Mouse (Mus musculus): Measurements from ENCODE around the gene Abca3. TPM values are rescaled to one million over a fixed set of nuclear protein-coding genes. Genes with fewer than 3 reads are reported as not detected.

The Abca3 gene
- total RNA-seq (2021): 100 to 1,000 TPM; 118 to 120 TPM
- long read RNA-seq, full-length matches to known transcripts: 7 of 41 reads
- long read RNA-seq, partial matches to known transcripts: 14 of 41 reads
- long read RNA-seq, other reads (novel, unspliced or antisense): 20 of 41 reads

DNA sequence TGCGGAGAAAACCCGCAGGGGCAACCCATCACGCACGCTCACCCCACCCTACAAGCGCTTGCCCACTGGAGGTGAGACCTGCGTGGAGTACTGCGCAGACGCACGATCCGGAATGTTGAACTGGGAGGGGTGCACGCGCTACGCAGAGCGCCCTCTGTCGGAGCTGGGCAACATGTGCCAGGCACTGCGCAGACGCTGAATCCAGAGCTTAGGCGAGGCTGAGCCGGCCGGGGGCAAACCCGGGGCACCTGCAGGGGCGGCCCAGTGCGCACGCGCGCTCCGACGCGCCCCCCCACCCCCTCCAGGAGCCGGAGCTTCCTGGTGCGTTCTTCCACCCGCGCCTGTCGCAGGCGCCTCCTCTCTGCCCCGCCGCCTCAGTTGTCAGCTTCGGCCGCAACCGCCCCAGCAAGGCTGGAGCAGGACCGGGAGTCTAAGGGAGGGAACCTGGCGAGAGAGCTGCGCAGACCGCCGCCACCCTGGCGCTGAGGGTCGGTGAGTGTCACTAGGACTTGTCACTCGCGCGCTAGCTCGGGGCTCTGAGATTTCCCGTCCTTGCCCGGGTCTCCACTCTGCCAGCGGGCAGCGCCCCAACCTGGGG, at the start of gene Abca3:
Abca3 (plus strand) TSS at position 191 of the 598 bp plus-strand sequence.
- peak; percentile 95 to 98 for DNase-seq (ENCODE audit: low spot score in 2 of 2)

DNA sequence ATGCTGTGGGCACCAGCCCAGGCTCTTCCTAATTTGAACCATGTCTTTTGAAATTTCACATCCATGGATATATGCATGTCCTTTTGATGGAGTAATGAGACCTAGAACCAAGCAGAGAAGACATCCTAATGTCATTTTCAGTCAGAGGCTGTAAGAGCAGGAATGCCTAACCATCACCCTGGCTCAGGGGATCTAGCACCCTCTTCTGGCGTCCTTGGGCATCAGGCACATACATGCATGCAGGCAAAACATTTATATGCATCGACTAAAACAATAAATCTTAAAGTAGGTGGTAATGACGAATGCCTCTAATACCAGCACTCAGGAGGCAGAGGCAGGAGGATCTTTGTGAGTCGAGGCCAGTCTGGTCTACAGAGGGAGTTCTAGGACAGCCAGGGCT, 44.2 kb upstream of the Abca3 start:
- peak; percentile 23 to 37 for DNase-seq (ENCODE audit: low spot score in 2 of 2)

DNA sequence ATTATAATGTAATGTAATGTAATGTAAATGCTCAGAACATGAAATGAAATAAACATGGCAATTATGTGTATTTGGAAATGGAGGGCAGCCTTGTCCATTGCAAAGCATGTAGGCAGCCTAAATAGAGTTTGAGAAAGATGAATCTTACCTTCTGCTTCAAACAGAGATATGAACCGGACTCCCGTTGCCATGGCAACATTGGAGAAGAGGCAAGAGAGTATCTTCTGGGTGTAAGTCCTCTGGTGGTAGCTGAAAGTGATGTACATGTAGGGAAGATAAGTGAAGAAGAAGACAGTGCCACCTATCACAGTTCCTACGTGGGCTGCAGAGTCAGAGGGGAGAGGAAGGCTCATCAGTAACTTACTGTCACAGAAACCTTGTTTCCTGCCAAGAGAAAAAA, 30.9 kb upstream of the Abca3 start:
- DNase-seq (ENCODE audit: low spot score in 2 of 2): no peak

DNA sequence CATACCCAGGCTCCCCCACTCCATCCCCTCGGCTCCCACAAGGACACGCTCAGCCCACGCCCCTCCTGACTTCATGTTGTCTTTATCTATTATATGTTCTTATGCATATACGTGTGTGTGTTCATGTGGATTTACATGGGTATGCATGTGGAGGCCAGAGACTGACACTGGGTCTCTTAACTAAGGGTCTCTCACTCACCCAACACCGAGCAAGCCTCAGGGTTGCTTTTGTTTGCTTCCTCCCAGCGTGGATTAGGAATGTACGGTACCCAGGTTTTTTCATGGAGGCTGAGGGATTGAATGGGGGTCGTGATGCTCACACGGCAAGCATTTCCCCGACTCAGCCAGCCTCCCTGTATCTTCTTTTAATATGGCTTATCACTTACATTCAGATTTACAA, 26.7 kb upstream of the Abca3 start:
- DNase-seq (ENCODE audit: low spot score in 2 of 2): no peak

DNA sequence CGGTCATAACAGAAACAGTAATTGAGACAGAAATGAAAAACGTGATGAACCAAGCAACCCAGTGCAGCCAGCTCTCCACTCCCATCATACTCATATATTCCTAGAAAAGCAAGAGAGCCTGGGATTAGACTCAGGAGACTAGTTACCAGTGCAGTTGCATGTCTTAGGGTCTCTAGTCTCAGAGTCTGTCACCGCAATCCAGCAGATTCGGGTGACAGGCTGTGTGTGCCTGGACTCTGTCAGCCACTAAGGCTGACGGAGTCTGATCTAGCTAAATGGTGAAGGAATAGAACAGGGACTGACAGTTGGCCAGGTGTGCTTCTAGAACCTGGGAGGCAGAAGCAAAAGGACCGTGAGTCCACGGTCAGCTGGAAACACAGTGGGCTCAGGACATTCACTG, 24.1 kb upstream of the Abca3 start:
- DNase-seq (ENCODE audit: low spot score in 2 of 2): no peak

DNA sequence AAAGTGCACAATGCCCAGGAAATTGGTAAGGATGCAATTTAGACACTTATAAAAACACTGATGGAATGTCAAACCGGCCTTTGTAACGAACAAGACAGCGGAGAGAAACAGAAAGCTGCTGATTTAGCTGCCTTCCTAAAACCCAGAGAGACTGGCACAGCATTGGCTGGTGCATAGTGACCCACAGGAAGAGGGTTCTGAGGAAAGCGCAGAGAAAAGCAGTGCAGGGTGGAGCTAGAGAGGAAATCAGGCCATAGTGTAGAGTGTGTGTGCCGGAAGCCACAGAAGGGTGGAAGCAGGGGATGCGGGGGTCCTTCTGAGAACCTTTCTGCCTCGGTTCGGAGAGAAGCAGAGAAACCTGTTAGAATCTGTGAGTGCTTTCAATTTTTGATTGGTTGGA, 7.1 kb upstream of the Abca3 start:
- no peak for DNase-seq (ENCODE audit: low spot score in 2 of 2)

DNA sequence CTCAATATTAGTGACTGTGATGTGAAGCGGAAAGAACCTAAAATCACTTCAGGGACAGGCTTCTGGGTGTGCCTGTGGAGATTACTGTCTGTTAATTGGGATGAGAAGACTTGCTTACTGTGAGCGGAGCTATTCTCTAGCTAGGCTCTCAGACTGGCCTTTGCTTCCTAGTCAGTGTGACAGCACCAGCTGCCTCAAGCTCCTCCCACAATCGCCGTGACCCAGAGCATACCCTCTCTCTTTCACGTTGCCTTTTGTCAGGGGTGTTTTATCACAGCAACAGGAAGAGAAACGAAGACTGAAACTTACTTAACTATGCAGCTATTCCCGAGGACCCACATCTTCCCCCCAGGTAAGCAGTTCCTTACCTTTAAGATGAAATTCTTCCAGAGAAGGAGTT, 4.9 kb upstream of the Abca3 start:
- DNase-seq (ENCODE audit: low spot score in 2 of 2): no peak

DNA sequence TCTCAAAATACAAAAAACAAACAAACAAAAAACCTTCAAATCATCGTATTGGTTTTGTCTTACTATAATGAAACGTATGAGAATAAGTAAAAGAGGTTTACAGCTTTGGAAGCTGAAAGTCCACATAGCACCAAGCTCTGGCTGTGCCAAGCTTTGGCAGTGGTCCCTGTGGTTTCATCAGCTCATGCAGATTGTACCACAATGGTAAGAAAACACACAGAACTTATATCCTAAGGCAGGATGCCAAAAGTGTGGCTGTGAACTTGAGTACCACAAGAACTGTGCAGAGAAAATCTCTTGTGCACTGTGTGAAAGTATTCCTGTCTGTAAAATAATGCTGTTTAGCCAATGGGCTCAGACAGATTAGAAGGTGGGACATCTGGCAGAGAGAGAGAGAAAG, 2.6 kb upstream of the Abca3 start:
- DNase-seq (ENCODE audit: low spot score in 2 of 2): no peak

DNA sequence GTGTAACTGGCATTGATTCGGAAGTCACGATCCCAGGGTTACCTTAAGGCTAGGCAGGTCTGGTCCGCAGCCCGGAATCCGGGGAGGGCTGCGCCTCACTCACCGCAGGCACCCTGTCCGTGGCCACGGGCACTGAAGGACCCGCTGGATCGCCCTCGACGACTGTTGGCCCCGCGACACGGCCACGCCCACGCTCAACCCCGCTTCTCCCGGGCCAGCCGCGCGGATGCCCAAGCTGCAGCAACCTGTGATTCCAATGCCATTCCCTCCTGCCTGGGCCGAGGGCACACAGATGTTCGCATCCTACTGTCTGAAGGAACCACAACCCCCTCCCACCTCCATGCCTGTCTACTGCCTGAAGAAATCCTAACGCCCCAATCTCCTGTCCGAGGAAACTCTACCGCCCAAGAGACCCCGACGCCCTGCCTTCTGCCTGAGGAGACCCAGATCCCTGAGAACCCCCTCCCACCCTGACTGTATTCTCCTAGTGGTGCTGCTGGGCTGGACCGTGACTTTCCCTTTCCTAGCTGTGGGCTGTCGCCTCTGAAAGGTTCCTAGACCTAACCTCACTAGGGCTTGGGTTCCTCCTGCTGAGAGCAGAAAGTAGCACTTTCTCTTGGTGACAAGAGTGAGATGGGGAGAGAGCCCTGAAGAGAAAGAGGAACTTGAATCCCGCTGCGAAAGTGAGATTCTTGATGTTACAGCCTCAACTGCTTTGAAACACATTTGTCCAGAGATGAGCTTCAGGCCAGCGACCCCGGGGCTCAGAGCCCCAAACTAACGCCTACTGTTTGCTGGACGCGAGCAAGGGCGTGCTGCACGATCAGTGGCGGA, 607 bp upstream of the Abca3 start, which contains the start of gene Abca17:
Abca17 (minus strand) TSS at position 143 of the 834 bp plus-strand sequence.
- DNase-seq (ENCODE audit: low spot score in 2 of 2): peak in 1 of 2 experiments; percentile 23

DNA sequence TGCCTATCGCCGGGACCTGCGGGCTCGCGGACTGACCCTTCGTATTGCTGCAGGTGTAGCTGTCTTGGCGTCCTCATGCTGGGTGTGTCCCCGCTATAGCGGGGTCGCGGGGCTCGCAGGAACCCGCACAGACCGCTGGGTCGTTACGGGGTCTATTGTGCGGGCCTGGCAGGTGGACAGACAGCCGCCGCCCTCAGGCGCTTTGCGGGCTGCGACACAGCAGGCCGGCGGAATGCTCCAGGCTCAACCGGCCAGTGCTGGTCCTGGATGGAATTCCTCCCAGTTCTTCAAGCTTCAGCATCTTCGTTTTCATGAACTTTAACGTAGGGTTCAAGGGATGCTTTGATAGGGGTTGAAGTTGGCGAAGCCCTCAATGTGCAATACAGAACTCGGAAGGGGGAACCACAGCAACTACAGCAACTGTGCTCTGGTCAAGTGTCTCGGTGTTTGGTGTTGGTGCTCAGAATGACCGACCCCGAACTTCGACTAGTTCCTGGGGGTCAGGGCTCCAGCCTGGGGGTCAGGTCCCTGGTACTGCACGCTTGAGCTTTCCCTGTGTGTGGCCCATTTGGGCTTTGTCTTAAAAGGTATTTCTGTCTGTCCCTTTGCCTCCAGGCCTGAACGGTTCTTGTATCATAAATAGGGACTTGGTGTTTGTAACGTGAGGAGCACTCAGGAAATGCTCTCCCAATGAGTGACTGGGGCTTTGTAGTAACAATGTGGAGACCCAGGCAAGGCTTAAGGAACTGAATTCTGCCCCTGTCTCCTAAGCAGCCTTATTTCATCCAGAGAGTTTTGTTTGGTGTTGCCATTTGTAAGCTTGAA, 832 bp downstream of the Abca3 start:
- DNase-seq (ENCODE audit: low spot score in 2 of 2): peak in 1 of 2 experiments; percentile 17

DNA sequence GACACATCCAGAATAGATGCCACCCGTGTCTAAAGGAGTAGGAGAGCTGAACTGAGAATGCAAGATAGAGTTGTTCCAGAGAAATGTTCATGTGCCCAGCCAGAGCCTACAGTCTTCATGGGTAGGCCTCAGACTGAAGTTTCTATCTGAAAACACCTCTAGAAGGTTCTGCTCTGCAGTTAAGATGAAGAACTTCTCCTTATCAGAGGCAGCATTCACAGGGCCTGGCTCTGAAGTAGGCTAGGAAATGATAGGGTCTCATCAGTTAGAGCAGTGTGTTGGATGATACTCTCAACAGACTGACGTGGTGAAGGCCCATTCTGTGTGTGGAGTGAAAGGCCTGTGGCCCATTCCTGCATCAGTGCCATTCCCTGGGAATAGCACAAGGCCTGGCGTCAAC, 2.2 kb downstream of the Abca3 start:
- no peak for DNase-seq (ENCODE audit: low spot score in 2 of 2)

DNA sequence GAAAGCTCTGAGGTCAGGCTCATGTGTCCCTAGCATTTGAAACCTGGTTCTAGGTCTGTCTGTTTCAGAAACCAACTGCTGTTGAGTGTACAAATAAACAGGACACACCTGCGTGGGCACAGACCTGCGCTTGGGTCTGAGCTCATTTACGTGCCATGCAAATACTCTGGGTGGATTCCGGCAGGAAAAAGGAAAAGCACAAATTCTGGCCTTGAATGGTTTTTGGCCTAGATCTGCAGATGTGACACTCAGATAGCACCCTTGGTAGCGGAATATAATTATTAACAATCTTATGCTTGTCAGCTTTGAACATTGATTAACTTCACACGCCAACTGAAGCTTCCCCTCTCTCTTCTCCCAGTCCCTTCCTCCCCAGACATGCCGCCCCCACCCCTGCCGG, 3.5 kb downstream of the Abca3 start:
- no peak for DNase-seq (ENCODE audit: low spot score in 2 of 2)

DNA sequence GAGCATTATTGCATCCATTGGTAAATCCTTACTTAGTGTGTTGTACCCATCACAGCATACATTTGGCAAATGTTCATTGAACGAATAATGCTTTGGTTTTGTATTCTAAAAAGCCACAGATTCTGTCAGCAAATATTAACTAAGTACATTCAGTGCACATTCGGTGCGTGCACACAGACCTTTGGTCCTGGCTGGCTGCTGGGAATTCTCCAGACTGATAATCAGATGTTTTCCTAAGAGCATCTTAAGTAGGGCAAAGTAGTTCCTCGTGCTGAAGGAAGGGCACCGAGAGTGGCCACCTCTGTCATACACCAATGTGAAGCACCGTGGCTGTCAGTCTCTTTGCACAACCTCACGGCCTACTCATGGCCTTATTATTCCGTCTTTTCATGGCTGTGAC, 7.3 kb downstream of the Abca3 start:
- no peak for DNase-seq (ENCODE audit: low spot score in 2 of 2)

DNA sequence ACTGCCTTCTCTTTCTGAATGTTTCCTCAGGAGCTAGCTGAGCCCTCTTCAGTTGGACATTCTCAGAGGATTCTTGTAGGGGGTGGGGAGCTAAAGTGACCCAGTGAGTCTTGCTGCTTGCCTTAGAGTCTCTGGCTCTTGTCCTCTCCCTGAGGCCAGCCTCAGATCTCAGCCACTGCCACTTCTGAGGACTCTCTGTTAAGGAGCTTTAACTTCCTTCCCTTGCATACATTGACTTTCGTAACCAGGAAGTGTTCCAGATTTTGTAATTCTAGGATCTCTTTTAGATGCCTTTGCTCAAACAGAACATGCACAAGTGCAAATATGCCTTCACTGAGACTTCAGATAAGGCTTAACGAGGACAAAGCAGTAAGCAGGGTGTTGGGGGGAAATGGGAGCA, 8.2 kb downstream of the Abca3 start:
- DNase-seq (ENCODE audit: low spot score in 2 of 2): no peak

DNA sequence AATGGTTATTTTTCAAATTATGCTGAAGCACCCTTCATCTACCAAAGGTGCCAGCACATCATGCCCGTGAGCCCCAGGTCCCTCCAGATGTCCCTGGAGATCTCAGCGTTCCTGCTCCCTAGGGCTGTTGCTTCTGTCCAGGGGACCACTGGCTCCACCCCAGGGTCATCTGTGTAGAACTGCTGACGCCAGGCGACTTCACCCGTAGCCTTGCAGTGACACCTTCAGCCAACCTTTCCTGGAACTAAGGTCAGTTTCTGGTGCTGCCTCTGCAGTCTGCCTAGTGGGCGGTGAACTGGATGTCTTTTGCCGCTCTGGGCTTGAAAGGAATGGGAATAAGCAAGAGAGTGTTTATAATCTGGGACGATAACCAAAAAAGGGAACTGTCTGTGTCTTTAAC, 9.1 kb downstream of the Abca3 start:
- DNase-seq (ENCODE audit: low spot score in 2 of 2): no peak

DNA sequence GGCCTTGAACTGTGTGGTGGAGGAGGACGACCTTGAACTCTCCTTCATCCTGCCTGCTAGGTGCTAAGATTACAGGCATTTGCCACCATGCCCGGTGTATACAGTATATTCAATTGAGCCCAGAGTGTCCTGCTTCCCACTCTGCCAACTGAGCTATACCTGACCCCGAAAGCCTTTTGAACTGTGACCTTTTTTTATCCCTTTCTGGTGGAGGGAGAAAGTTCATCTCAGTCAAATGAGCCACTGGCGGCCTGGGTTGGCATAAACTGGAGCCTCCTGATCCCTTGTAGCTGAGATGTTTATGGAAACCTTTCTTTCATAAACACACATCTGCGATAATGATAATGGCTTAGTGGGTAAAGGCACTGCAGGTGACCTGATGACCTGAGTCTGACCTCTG, 9.5 kb downstream of the Abca3 start:
- DNase-seq (ENCODE audit: low spot score in 2 of 2): no peak

DNA sequence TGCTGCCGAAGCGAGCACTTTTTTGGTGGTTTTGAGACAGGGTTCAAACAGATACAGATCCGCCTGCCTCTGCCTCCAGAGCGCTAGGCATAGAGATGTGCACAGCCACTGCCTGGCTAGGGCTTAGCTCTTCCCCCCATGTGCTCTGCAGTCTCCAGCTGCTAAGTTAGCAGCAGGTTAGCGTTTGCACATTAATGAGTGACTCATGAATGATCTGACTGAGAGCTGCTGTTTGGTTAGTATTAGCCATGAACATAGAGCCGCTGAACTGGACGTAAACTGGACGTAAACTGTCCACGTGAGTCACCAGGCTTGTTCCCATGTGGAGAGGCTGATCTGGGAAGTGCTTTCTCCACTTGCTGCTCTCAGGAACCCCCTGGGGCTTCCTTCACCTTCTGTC, 10.8 kb downstream of the Abca3 start:
- DNase-seq (ENCODE audit: low spot score in 2 of 2): no peak

DNA sequence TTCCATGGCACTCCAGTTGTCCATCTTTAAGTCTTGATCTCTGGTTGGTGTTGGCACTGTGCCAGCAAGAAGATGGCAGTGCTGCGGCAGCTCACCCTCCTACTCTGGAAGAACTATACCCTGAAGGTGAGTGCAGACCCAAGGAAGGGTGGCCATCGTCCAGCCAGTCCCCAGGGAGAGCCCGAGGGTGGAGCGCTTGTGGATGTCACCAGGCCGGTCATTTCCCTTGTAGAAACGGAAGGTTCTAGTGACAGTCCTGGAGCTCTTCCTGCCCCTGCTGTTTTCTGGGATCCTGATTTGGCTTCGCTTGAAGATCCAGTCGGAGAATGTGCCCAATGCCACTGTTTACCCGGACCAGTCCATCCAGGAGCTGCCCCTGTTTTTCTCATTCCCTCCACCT, 12.7 kb downstream of the Abca3 start:
- no peak for DNase-seq (ENCODE audit: low spot score in 2 of 2)

DNA sequence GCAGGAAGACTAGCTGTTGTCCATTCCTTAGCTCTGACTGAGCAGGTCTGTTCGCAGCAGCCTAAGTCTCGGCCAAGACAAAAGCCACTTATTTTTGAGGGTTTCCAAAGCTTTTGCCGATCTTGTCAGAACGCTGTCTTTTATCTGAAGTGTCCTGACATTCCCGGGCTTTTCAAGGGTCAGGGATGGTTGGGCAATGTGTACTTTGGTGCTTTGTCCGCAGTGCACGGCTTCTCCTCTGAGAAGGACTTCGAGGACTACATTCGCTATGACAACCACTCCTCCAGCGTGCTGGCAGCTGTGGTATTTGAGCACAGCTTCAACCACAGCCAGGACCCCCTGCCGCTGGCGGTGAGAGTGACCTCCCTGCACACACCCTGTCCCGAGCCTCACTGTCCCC, 14.1 kb downstream of the Abca3 start:
- no peak for DNase-seq (ENCODE audit: low spot score in 2 of 2)

DNA sequence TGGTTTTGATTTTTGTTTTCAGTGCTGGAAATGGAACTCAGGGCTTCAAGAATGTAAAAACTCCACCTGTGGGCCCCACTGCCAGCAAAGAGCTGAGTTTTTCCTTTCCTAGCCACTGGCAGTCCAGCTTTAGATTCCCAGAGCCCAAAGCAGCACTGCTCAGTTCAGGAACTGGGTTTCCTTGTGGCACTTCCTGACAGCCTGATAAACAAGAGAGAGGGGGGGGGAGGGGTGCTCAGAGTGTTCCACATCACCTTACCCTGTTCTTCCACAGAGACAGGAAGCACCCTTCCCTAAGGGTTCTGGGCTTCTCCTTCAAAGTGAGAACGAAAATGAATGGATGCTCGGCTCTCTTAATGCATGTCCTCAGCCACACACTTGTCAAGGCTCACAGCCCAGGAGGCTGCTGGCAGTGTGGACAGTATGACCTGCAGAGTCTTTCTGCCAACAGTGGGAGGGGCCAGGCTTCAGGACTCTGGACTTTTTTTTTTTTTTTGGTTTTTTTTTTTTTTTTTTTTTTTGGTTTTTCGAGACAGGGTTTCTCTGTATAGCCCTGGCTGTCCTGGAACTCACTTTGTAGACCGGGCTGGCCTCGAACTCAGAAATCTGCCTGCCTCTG, 23.5 kb downstream of the Abca3 start:
- no peak for DNase-seq (ENCODE audit: low spot score in 2 of 2)

DNA sequence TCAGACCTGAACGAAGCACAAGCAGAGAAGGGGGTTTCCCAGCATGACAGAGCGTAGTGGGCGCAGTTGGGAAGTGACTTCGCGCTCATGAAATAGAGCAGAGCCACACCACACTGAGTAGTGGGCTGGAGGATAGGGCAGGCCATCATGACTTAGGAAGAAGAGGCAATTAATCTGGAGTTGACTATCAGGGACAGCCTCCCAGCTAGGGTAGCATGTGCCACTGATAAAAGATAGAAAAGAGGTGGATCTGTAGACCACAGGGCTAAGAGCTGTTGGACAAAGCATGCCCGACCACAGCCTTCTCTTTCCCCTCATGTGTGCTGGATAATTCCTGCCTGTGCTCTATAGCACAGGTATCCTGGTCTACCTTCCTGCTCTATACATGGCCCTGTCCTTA, 24.1 kb downstream of the Abca3 start:
- DNase-seq (ENCODE audit: low spot score in 2 of 2): no peak

All from layer of hippocampus, postnatal 10 days (tissue).